ENCODE assay signal across 22 mouse cellular contexts in genomic region chr8:94767035-94767434, GRCm38 (mm10). TPM values are rescaled to one million over a fixed set of nuclear protein-coding genes. Genes with fewer than 3 reads are reported as not detected.
DNase-seq lines count a peak whose midpoint lies in the region; TF ChIP-seq lines count a peak whose summit lies in the region.
"Had no signal": no experiment of that assay in that cellular context is flagged by ENCODE, and none has a peak within 500 bp of the region (broad histone marks: within the 10 kb centered on the region; RNA-seq: fewer than 3 reads in every experiment).

No protein-coding gene starts in this region.

- H3K36me3 ChIP-seq in C2C12 (ENCODE audit: control insufficient read depth, insufficient read depth) (no peaks in the 10 kb centered on the region), myocyte (ENCODE audit: control insufficient read depth, insufficient read depth) (no peaks in the 10 kb centered on the region)
- H3K36me3 ChIP-seq: embryonic facial prominence, embryonic 13.5 days; forebrain, embryonic 12.5 days; heart, embryonic 15.5 days; hindbrain, embryonic 10.5 days had no signal

- peak overlapping the region; percentile 50 for H3K4me2 ChIP-seq in myocyte (ENCODE audit: low read depth)
- H3K4me2 ChIP-seq: embryonic facial prominence, embryonic 13.5 days; forebrain, embryonic 12.5 days; heart, embryonic 11.5 days; heart, embryonic 15.5 days; hindbrain, embryonic 14.5 days had no signal

- DNase-seq in adrenal gland, postnatal 36 days: peak; percentile 27 to 32
- no peak for DNase-seq in adrenal gland, adult 8-10 months
- DNase-seq in 3T3-L1 (ENCODE audit: low read depth, low spot score): peak; percentile 95
- no peak for DNase-seq in yolk sac, embryonic 10.5 days (ENCODE audit: low spot score)
- no peak for DNase-seq in left cerebral cortex, adult 11 months (ENCODE audit: low spot score)
- DNase-seq: cerebellum, adult 11-12 months; cerebellum, adult 9-10 months; cerebellum, postnatal 25 days; gastrocnemius, postnatal 14 days; heart, adult 2 months; heart, postnatal 14 days; kidney, adult 2 months had no signal

- no peaks in the 10 kb centered on the region for H3K79me2 ChIP-seq in C2C12 (ENCODE audit: control insufficient read depth, insufficient read depth)
- H3K79me2 ChIP-seq in myocyte (ENCODE audit: control insufficient read depth, insufficient read depth): no peaks in the 10 kb centered on the region

- H3K4me3 ChIP-seq in C2C12 (ENCODE audit: insufficient read depth, poor library complexity, severe bottlenecking) (no peak overlapping the region), myocyte (no peak overlapping the region)
- H3K4me3 ChIP-seq: embryonic facial prominence, embryonic 13.5 days; forebrain, embryonic 12.5 days; heart, adult 2 months; heart, embryonic 15.5 days; hindbrain, embryonic 10.5 days had no signal

- H3K27me3 ChIP-seq in C2C12 (ENCODE audit: control insufficient read depth, insufficient read depth, insufficient read length) (no peaks in the 10 kb centered on the region), myocyte (ENCODE audit: control insufficient read depth, insufficient read depth, insufficient read length) (no peaks in the 10 kb centered on the region)

- H3ac ChIP-seq in C2C12 (ENCODE audit: control insufficient read depth, insufficient read length, low read depth): no peak overlapping the region
- H3ac ChIP-seq in myocyte (ENCODE audit: control insufficient read depth, insufficient read length): no peak overlapping the region

- TF ChIP-seq CTCF in C2C12 (IDR thresholded peaks at IDR 0.05; ENCODE audit: control insufficient read depth, insufficient read depth, insufficient read length): no peak

- no peak for TF ChIP-seq POLR2A in myocyte (IDR thresholded peaks at IDR 0.05; ENCODE audit: insufficient read length, low read depth)

- no peaks in the 10 kb centered on the region for H3K79me3 ChIP-seq in C2C12 (ENCODE audit: low read depth)

TF ChIP-seq in C2C12, 6 proteins besides CTCF, POLR2A, EP300 and RAD21:
- TF ChIP-seq CEBPB (IDR thresholded peaks at IDR 0.05; ENCODE audit: low read depth) (no peak), MYOD1 (IDR thresholded peaks at IDR 0.05; ENCODE audit: control insufficient read depth, insufficient read length, low read depth) (peak; percentile 18)

TF ChIP-seq in myocyte, 11 proteins besides CTCF, POLR2A, EP300 and RAD21:
- no peak for TF ChIP-seq POLR2AphosphoS2 (IDR thresholded peaks at IDR 0.05; ENCODE audit: insufficient read length, low read depth)
- TF ChIP-seq REST (IDR thresholded peaks at IDR 0.05; ENCODE audit: insufficient read depth, insufficient read length): no peak

RNA-seq across cellular contexts. Expression of gene Cx3cl1, which starts 4.8 kb away (rescaled TPM):
- total RNA-seq in adrenal gland, postnatal 36 days (2021): 10 to 100 TPM; 26.2 to 35.5 TPM
- 10 to 100 TPM; 27.2 to 62.7 (median 45.0) TPM for total RNA-seq in adrenal gland, adult 8-10 months (2022)
- polyA plus RNA-seq in C2C12 (2012; fragmentation: generic; extraction: Trizol): 12.5 TPM
- 8.3 TPM for polyA plus RNA-seq in myocyte (2012; fragmentation: generic; extraction: Trizol)
- polyA plus RNA-seq: activated CD4-positive, CD25-positive, alpha-beta regulatory T cell, adult 4 months had no signal

RNA-seq across cellular contexts. Expression of gene Ccl22, which starts 21.6 kb away (rescaled TPM):
- total RNA-seq in adrenal gland, postnatal 36 days (2021): not detected
- total RNA-seq in adrenal gland, adult 8-10 months (2022): under 1 TPM in 1 of 4 experiments, not detected in 3; 0.59 TPM
- polyA plus RNA-seq in C2C12 (2012; fragmentation: generic; extraction: Trizol) (not detected), myocyte (2012; fragmentation: generic; extraction: Trizol) (not detected)
- total RNA-seq: gastrocnemius, postnatal 14 days; heart, adult 2 months had no signal
- polyA plus RNA-seq: embryonic facial prominence, embryonic 13.5 days; forebrain, embryonic 12.5 days; forebrain, embryonic 16.5 days; heart, embryonic 11.5 days; heart, embryonic 15.5 days; hindbrain, embryonic 10.5 days; hindbrain, embryonic 14.5 days had no signal

RNA-seq across cellular contexts. Expression of gene Ccl17, which starts 43.2 kb away (rescaled TPM):
- total RNA-seq in adrenal gland, postnatal 36 days (2021): 1 to 10 TPM; 1.0 to 1.4 TPM
- 1 to 10 TPM in 3 of 4 experiments, under 1 TPM in 1; 0.55 to 4.4 (median 1.7) TPM for total RNA-seq in adrenal gland, adult 8-10 months (2022)
- polyA plus RNA-seq in C2C12 (2012; fragmentation: generic; extraction: Trizol): 0.55 TPM
- polyA plus RNA-seq in myocyte (2012; fragmentation: generic; extraction: Trizol): 0.48 TPM
- total RNA-seq: gastrocnemius, postnatal 14 days; heart, adult 2 months; heart, postnatal 14 days had no signal
- polyA plus RNA-seq: embryonic facial prominence, embryonic 13.5 days; hindbrain, embryonic 10.5 days had no signal

Comparison
In these comparisons a context has a peak if more than half of its experiments do, and no peak if none do; other contexts are left out.
1. DNase-seq: peak in adrenal gland, postnatal 36 days (2 of 2) and 3T3-L1 (single experiment); none in adrenal gland, adult 8-10 months (single experiment), yolk sac, embryonic 10.5 days (single experiment) and left cerebral cortex, adult 11 months (single experiment).